Mouse (Mus musculus): ENCODE data around the gene Bmpr1b. TPM values are rescaled to one million over a fixed set of nuclear protein-coding genes. Genes with fewer than 3 reads are reported as not detected.

Bmpr1b gene
- polyA plus RNA-seq, 1 experiment: 0.34 TPM

- no peaks in the 10 kb centered on the region for H3K79me2 ChIP-seq (ENCODE audit: control insufficient read depth, insufficient read depth)
- H3K79me3 ChIP-seq (ENCODE audit: low read depth): no peaks in the 10 kb centered on the region
- TF ChIP-seq MAX (IDR thresholded peaks at IDR 0.05) (no peak), CEBPB (IDR thresholded peaks at IDR 0.05; ENCODE audit: low read depth) (no peak), USF1 (IDR thresholded peaks at IDR 0.05; ENCODE audit: low read depth) (no peak), MYOD1 (IDR thresholded peaks at IDR 0.05; ENCODE audit: control insufficient read depth, insufficient read length, low read depth) (no peak), MYOG (IDR thresholded peaks at IDR 0.05; ENCODE audit: control insufficient read depth, extremely low read depth, insufficient read length) (no peak), CTCF (IDR thresholded peaks at IDR 0.05; ENCODE audit: control insufficient read depth, insufficient read depth, insufficient read length) (no peak), FOSL1 (IDR thresholded peaks at IDR 0.05; ENCODE audit: insufficient read depth, low read length, poor library complexity, severe bottlenecking) (no peak)
- no peaks in the 10 kb centered on the region for H3K27me3 ChIP-seq (ENCODE audit: control insufficient read depth, insufficient read depth, insufficient read length)
- no peak overlapping the region for H3ac ChIP-seq (ENCODE audit: control insufficient read depth, insufficient read length, low read depth)
- H3K4me3 ChIP-seq (ENCODE audit: insufficient read depth, poor library complexity, severe bottlenecking): no peak overlapping the region
- H3K36me3 ChIP-seq (ENCODE audit: control insufficient read depth, insufficient read depth): no peaks in the 10 kb centered on the region
These were observed 79.5 kb downstream of the Bmpr1b start for GRCm38 (mm10) chr3:142089684-142090083.

GRCm38 (mm10) chr3:142085938-142086337 is 83.3 kb downstream of the Bmpr1b start:
- no peak overlapping the region for H3K4me3 ChIP-seq (ENCODE audit: insufficient read depth, poor library complexity, severe bottlenecking)
- H3K36me3 ChIP-seq (ENCODE audit: control insufficient read depth, insufficient read depth): no peaks in the 10 kb centered on the region
- TF ChIP-seq FOSL1 (IDR thresholded peaks at IDR 0.05; ENCODE audit: insufficient read depth, low read length, poor library complexity, severe bottlenecking) (no peak), MAX (IDR thresholded peaks at IDR 0.05) (no peak), MYOD1 (IDR thresholded peaks at IDR 0.05; ENCODE audit: control insufficient read depth, insufficient read length, low read depth) (no peak), MYOG (IDR thresholded peaks at IDR 0.05; ENCODE audit: control insufficient read depth, extremely low read depth, insufficient read length) (no peak)
- H3ac ChIP-seq (ENCODE audit: control insufficient read depth, insufficient read length, low read depth): no peak overlapping the region
- H3K79me3 ChIP-seq (ENCODE audit: low read depth): no peaks in the 10 kb centered on the region
- H3K79me2 ChIP-seq (ENCODE audit: control insufficient read depth, insufficient read depth): no peaks in the 10 kb centered on the region
- H3K27me3 ChIP-seq (ENCODE audit: control insufficient read depth, insufficient read depth, insufficient read length): no peaks in the 10 kb centered on the region

GRCm38 (mm10) chr3:142084091-142084490 is 85.1 kb downstream of the Bmpr1b start:
- H3ac ChIP-seq (ENCODE audit: control insufficient read depth, insufficient read length, low read depth): no peak overlapping the region
- no peaks in the 10 kb centered on the region for H3K79me2 ChIP-seq (ENCODE audit: control insufficient read depth, insufficient read depth)
- no peaks in the 10 kb centered on the region for H3K27me3 ChIP-seq (ENCODE audit: control insufficient read depth, insufficient read depth, insufficient read length)
- H3K79me3 ChIP-seq (ENCODE audit: low read depth): no peaks in the 10 kb centered on the region
- H3K36me3 ChIP-seq (ENCODE audit: control insufficient read depth, insufficient read depth): no peaks in the 10 kb centered on the region
- TF ChIP-seq CTCF (IDR thresholded peaks at IDR 0.05; ENCODE audit: control insufficient read depth, insufficient read depth, insufficient read length) (no peak), FOSL1 (IDR thresholded peaks at IDR 0.05; ENCODE audit: insufficient read depth, low read length, poor library complexity, severe bottlenecking) (no peak), USF1 (IDR thresholded peaks at IDR 0.05; ENCODE audit: low read depth) (no peak), MYOG (IDR thresholded peaks at IDR 0.05; ENCODE audit: control insufficient read depth, extremely low read depth, insufficient read length) (no peak), MAX (IDR thresholded peaks at IDR 0.05) (no peak), CEBPB (IDR thresholded peaks at IDR 0.05; ENCODE audit: low read depth) (no peak)
- H3K4me3 ChIP-seq (ENCODE audit: insufficient read depth, poor library complexity, severe bottlenecking): no peak overlapping the region

GRCm38 (mm10) chr3:142077723-142078302 is 91.4 kb downstream of the Bmpr1b start:
- H3K36me3 ChIP-seq (ENCODE audit: control insufficient read depth, insufficient read depth): no peaks in the 10 kb centered on the region
- no peaks in the 10 kb centered on the region for H3K79me2 ChIP-seq (ENCODE audit: control insufficient read depth, insufficient read depth)
- no peaks in the 10 kb centered on the region for H3K79me3 ChIP-seq (ENCODE audit: low read depth)
- no peak overlapping the region for H3ac ChIP-seq (ENCODE audit: control insufficient read depth, insufficient read length, low read depth)
- no peaks in the 10 kb centered on the region for H3K27me3 ChIP-seq (ENCODE audit: control insufficient read depth, insufficient read depth, insufficient read length)
- H3K4me3 ChIP-seq (ENCODE audit: insufficient read depth, poor library complexity, severe bottlenecking): no peak overlapping the region
- TF ChIP-seq MYOD1 (IDR thresholded peaks at IDR 0.05; ENCODE audit: control insufficient read depth, insufficient read length, low read depth) (no peak), CEBPB (IDR thresholded peaks at IDR 0.05; ENCODE audit: low read depth) (no peak), USF1 (IDR thresholded peaks at IDR 0.05; ENCODE audit: low read depth) (no peak), MAX (IDR thresholded peaks at IDR 0.05) (no peak), CTCF (IDR thresholded peaks at IDR 0.05; ENCODE audit: control insufficient read depth, insufficient read depth, insufficient read length) (no peak), FOSL1 (IDR thresholded peaks at IDR 0.05; ENCODE audit: insufficient read depth, low read length, poor library complexity, severe bottlenecking) (no peak), MYOG (IDR thresholded peaks at IDR 0.05; ENCODE audit: control insufficient read depth, extremely low read depth, insufficient read length) (no peak)

- Histone ChIP-seq H3K4me3 (ENCODE audit: insufficient read depth, poor library complexity, severe bottlenecking) (no peak overlapping the region), H3K79me2 (ENCODE audit: control insufficient read depth, insufficient read depth) (no peaks in the 10 kb centered on the region), H3K36me3 (ENCODE audit: control insufficient read depth, insufficient read depth) (no peaks in the 10 kb centered on the region), H3K79me3 (ENCODE audit: low read depth) (no peaks in the 10 kb centered on the region), H3ac (ENCODE audit: control insufficient read depth, insufficient read length, low read depth) (no peak overlapping the region), H3K27me3 (ENCODE audit: control insufficient read depth, insufficient read depth, insufficient read length) (no peaks in the 10 kb centered on the region)
- TF ChIP-seq CEBPB (IDR thresholded peaks at IDR 0.05; ENCODE audit: low read depth): no peak
- no peak for TF ChIP-seq USF1 (IDR thresholded peaks at IDR 0.05; ENCODE audit: low read depth)
- no peak for TF ChIP-seq MYOG (IDR thresholded peaks at IDR 0.05; ENCODE audit: control insufficient read depth, extremely low read depth, insufficient read length)
- TF ChIP-seq MAX (IDR thresholded peaks at IDR 0.05): no peak
- TF ChIP-seq MYOD1 (IDR thresholded peaks at IDR 0.05; ENCODE audit: control insufficient read depth, insufficient read length, low read depth): no peak
- no peak for TF ChIP-seq CTCF (IDR thresholded peaks at IDR 0.05; ENCODE audit: control insufficient read depth, insufficient read depth, insufficient read length)
- TF ChIP-seq FOSL1 (IDR thresholded peaks at IDR 0.05; ENCODE audit: insufficient read depth, low read length, poor library complexity, severe bottlenecking): no peak
These were observed 97.6 kb downstream of the Bmpr1b start for GRCm38 (mm10) chr3:142071601-142072000.

Measured in C2C12 (cell line).